Mouse (Mus musculus) limb, embryonic 15.5 days (tissue): ENCODE results near the gene Smyd3. TPM values are rescaled to one million over a fixed set of nuclear protein-coding genes. Genes with fewer than 3 reads are reported as not detected.
A peak's percentile ranks its signal among the peaks of the same experiment; 100 is the strongest.
"Not testable (repeated sequence)": the region's sequence is repeated elsewhere in the genome, so short reads cannot be mapped to it uniquely, and the experiment has no call there.

Source experiments
- ATAC-seq: fragments of 200-750 bp; cut with Nextera tagmentation; 2 replicates; pipeline ENCODE4 v1.8.0; 2017; ENCODE audit warnings: low read depth, moderate TSS enrichment; ENCODE audit not compliant: insufficient number of reproducible peaks, low FRiP score, low TSS enrichment
- H3K27ac ChIP-seq: fragments of 300-500 bp; sonication (generic); 2 replicates; pipeline ENCODE4 v1.5.1; 2015; ENCODE audit warnings: moderate library complexity, mild to moderate bottlenecking, inconsistent platforms
- H3K27me3 ChIP-seq: fragments of 300-500 bp; sonication (generic); 2 replicates; pipeline ENCODE4 v1.6.1; 2015; ENCODE audit warnings: inconsistent platforms
- H3K36me3 ChIP-seq: fragments of 300-500 bp; sonication (generic); 2 replicates; pipeline ENCODE4 v1.6.1; 2015; ENCODE audit warnings: inconsistent platforms
- H3K4me1 ChIP-seq: fragments of 300-500 bp; sonication (generic); 2 replicates; pipeline ENCODE4 v1.6.1; 2015; ENCODE audit warnings: inconsistent platforms
- H3K4me2 ChIP-seq: fragments of 300-500 bp; sonication (generic); 2 replicates; pipeline ENCODE4 v1.6.1; 2015; ENCODE audit warnings: mild to moderate bottlenecking, inconsistent platforms
- H3K4me3 ChIP-seq: fragments of 300-500 bp; sonication (generic); 2 replicates; pipeline ENCODE4 v1.5.1; 2015; ENCODE audit warnings: mild to moderate bottlenecking, inconsistent platforms
- H3K9ac ChIP-seq: fragments of 300-500 bp; sonication (generic); 2 replicates; pipeline ENCODE4 v1.6.1; 2015; ENCODE audit warnings: inconsistent platforms
- H3K9me3 ChIP-seq: fragments of 300-500 bp; sonication (generic); 2 replicates; pipeline ENCODE4 v1.6.1; 2016; ENCODE audit warnings: inconsistent platforms
- WGBS: fragments of 180-500 bp; shearing (Covaris S2); methylation state at CpG from one replicate; pipeline ENCODE4 v1.1.7; 2015; 5-methylcytosine and 5-hydroxymethylcytosine counted together
- polyA plus RNA-seq: library from polyadenylated mRNA; unstranded; fragments of >200 nt; fragmentation: Nextera tagmentation; extraction: Ambion mirVana; gene quantifications from 2 replicates; pipeline ENCODE4 v1.2.1, GENCODE M21; 2015

The Smyd3 gene
- polyA plus RNA-seq, 1 experiment from 2014 or later: 19.2 TPM

- Histone ChIP-seq H3K27me3 (no peaks in the 10 kb centered on the region), H3K4me3 (no peak overlapping the region), H3K27ac (no peak overlapping the region), H3K9ac (no peak overlapping the region), H3K9me3 (no peaks in the 10 kb centered on the region), H3K4me1 (peaks cover 12% of the 10 kb centered on the region), H3K4me2 (no peak overlapping the region), H3K36me3 (no peaks in the 10 kb centered on the region)
- ATAC-seq: no peak
- 88% methylated on average over 3 of the region's 3 CpGs for WGBS
Measured at GRCm38 (mm10) chr1:179551336-179551735, 33.5 kb upstream of the Smyd3 start.

- no peaks in the 10 kb centered on the region for H3K9me3 ChIP-seq
- H3K36me3 ChIP-seq: no peaks in the 10 kb centered on the region
- H3K4me3 ChIP-seq: no peak overlapping the region
- H3K27ac ChIP-seq: no peak overlapping the region
- H3K9ac ChIP-seq: no peak overlapping the region
- H3K4me1 ChIP-seq: peaks cover 23% of the 10 kb centered on the region
- no peak for ATAC-seq
- H3K27me3 ChIP-seq: no peaks in the 10 kb centered on the region
- WGBS: 90% methylated on average over 5 of the region's 5 CpGs
- H3K4me2 ChIP-seq: no peak overlapping the region
Measured at GRCm38 (mm10) chr1:179548996-179549752, 31.3 kb upstream of the Smyd3 start.

- no peak for ATAC-seq
- Histone ChIP-seq H3K27ac (no peak overlapping the region), H3K9ac (no peak overlapping the region), H3K4me1 (peaks cover 24% of the 10 kb centered on the region), H3K9me3 (no peaks in the 10 kb centered on the region), H3K4me2 (no peak overlapping the region), H3K4me3 (no peak overlapping the region), H3K27me3 (no peaks in the 10 kb centered on the region), H3K36me3 (no peaks in the 10 kb centered on the region)
- 70% methylated on average over 11 of the region's 11 CpGs for WGBS
Measured at GRCm38 (mm10) chr1:179548220-179548619, 30.4 kb upstream of the Smyd3 start.

GRCm38 (mm10) chr1:179547176-179547575 is 29.3 kb upstream of the Smyd3 start:
- 8% methylated on average over 5 of the region's 5 CpGs for WGBS

GRCm38 (mm10) chr1:179546551-179546917 is 28.7 kb upstream of the Smyd3 start:
- H3K9me3 ChIP-seq: no peaks in the 10 kb centered on the region
- H3K4me3 ChIP-seq: peak overlapping the region; percentile 86
- H3K27ac ChIP-seq: peak overlapping the region; percentile 94
- H3K27me3 ChIP-seq: no peaks in the 10 kb centered on the region
- 0 out of 2 replicates have a peak, but pooled peaks cover under 1% of the 10 kb centered on the region for H3K36me3 ChIP-seq
- peak; percentile 82 for ATAC-seq
- WGBS: under 1% methylated on average over 43 of the region's 44 CpGs
- H3K4me1 ChIP-seq: peaks cover 24% of the 10 kb centered on the region
- peak overlapping the region; percentile 62 for H3K9ac ChIP-seq
- peak overlapping the region; percentile 57 for H3K4me2 ChIP-seq

More at GRCm38 (mm10) chr1:179547176-179547575, 29.3 kb upstream of the Smyd3 start:
- H3K9me3 ChIP-seq: no peaks in the 10 kb centered on the region
- ATAC-seq: no peak
- peaks cover 24% of the 10 kb centered on the region for H3K4me1 ChIP-seq
- H3K9ac ChIP-seq: peak overlapping the region; percentile 62; the same call in 1 of the 2 replicates
- peak overlapping the region; percentile 57 for H3K4me2 ChIP-seq
- H3K4me3 ChIP-seq: peak overlapping the region; percentile 86
- H3K36me3 ChIP-seq: no peaks in the 10 kb centered on the region
- H3K27ac ChIP-seq: no peak overlapping the region; the same call in 1 of the 2 replicates
- no peaks in the 10 kb centered on the region for H3K27me3 ChIP-seq

GRCm38 (mm10) chr1:179545768-179546550 is 28.1 kb upstream of the Smyd3 start, which contains the start of the genes Tfb2m and Cnst:
Gene Tfb2m, minus strand, starts transcription at chr1:179546267.
Gene Cnst, plus strand, starts transcription at chr1:179546370.
- H3K36me3 ChIP-seq, H3K9me3 ChIP-seq, H3K27me3 ChIP-seq: not testable (repeated sequence)
- H3K4me3 ChIP-seq: peak within 1 kb of the TSS; percentile 86
- ATAC-seq: peak; percentile 100
- peak within 1 kb of the TSS; percentile 94 for H3K27ac ChIP-seq
- WGBS: under 1% methylated on average over 69 of the region's 69 CpGs
- peak within 1 kb of the TSS; percentile 62 for H3K9ac ChIP-seq
- peaks cover 24% of the 10 kb centered on the region for H3K4me1 ChIP-seq
- peak within 1 kb of the TSS; percentile 67 for H3K4me2 ChIP-seq

- no peak for ATAC-seq
- Histone ChIP-seq H3K27ac (no peak overlapping the region), H3K27me3 (no peaks in the 10 kb centered on the region), H3K4me1 (peaks cover 12% of the 10 kb centered on the region), H3K9me3 (no peaks in the 10 kb centered on the region), H3K36me3 (peaks cover 30% of the 10 kb centered on the region), H3K4me3 (no peak overlapping the region), H3K4me2 (no peak overlapping the region), H3K9ac (no peak overlapping the region)
- WGBS: 62% methylated on average over 3 of the region's 3 CpGs
Measured at GRCm38 (mm10) chr1:179541502-179541901, 23.7 kb upstream of the Smyd3 start.

GRCm38 (mm10) chr1:179539887-179540286 is 22.0 kb upstream of the Smyd3 start:
- H3K27me3 ChIP-seq: no peaks in the 10 kb centered on the region
- no peak overlapping the region for H3K27ac ChIP-seq
- no peak for ATAC-seq
- no peak overlapping the region for H3K4me2 ChIP-seq
- H3K4me1 ChIP-seq: peaks cover 8% of the 10 kb centered on the region; the same call in 1 of the 2 replicates
- 74% methylated on average over 3 of the region's 3 CpGs for WGBS
- H3K9me3 ChIP-seq: no peaks in the 10 kb centered on the region
- H3K9ac ChIP-seq: no peak overlapping the region
- H3K4me3 ChIP-seq: no peak overlapping the region
- H3K36me3 ChIP-seq: peaks cover 37% of the 10 kb centered on the region

GRCm38 (mm10) chr1:179539054-179539453 is 21.2 kb upstream of the Smyd3 start:
- Histone ChIP-seq H3K4me3 (no peak overlapping the region), H3K27ac (no peak overlapping the region), H3K9ac (no peak overlapping the region), H3K4me2 (no peak overlapping the region), H3K36me3 (peaks cover 42% of the 10 kb centered on the region), H3K9me3 (no peaks in the 10 kb centered on the region), H3K27me3 (no peaks in the 10 kb centered on the region), H3K4me1 (0 out of 2 replicates have a peak, but pooled peaks cover under 1% of the 10 kb centered on the region)
- no peak for ATAC-seq
- WGBS: 94% methylated on average over 3 of the region's 3 CpGs

GRCm38 (mm10) chr1:179519901-179520300 is 2.1 kb upstream of the Smyd3 start:
- H3K9me3 ChIP-seq: no peaks in the 10 kb centered on the region
- no peaks in the 10 kb centered on the region for H3K36me3 ChIP-seq
- 74% methylated on average over 3 of the region's 3 CpGs for WGBS
- no peak overlapping the region for H3K4me3 ChIP-seq
- H3K4me2 ChIP-seq: no peak overlapping the region
- no peak for ATAC-seq
- no peak overlapping the region for H3K27ac ChIP-seq
- H3K9ac ChIP-seq: no peak overlapping the region
- H3K4me1 ChIP-seq: peaks cover 6% of the 10 kb centered on the region; the same call in 1 of the 2 replicates
- no peaks in the 10 kb centered on the region for H3K27me3 ChIP-seq

- Histone ChIP-seq H3K9me3 (no peaks in the 10 kb centered on the region), H3K4me3 (peak overlapping the region; percentile 63), H3K27ac (peak overlapping the region; percentile 47), H3K4me2 (peak overlapping the region; percentile 92), H3K36me3 (no peaks in the 10 kb centered on the region), H3K9ac (peak overlapping the region; percentile 48), H3K4me1 (peaks cover 6% of the 10 kb centered on the region; the same call in 1 of the 2 replicates), H3K27me3 (no peaks in the 10 kb centered on the region)
- 1% methylated on average over 21 of the region's 21 CpGs for WGBS
- peak; percentile 62; the same call in 1 of the 2 replicates for ATAC-seq
Measured at GRCm38 (mm10) chr1:179516941-179517712, 714 bp downstream of the Smyd3 start.
